Mouse (Mus musculus) 3134 (cell line): ENCODE results near the gene Lhfpl4.

ENCODE experiments used
- DNase-seq: peaks from one replicate; pipeline ENCODE4 v3.0.0-alpha.2; 2011; ENCODE audit warnings: low spot score; ENCODE audit not compliant: insufficient read length; ENCODE audit errors: extremely low read depth

The Lhfpl4 gene

DNA sequence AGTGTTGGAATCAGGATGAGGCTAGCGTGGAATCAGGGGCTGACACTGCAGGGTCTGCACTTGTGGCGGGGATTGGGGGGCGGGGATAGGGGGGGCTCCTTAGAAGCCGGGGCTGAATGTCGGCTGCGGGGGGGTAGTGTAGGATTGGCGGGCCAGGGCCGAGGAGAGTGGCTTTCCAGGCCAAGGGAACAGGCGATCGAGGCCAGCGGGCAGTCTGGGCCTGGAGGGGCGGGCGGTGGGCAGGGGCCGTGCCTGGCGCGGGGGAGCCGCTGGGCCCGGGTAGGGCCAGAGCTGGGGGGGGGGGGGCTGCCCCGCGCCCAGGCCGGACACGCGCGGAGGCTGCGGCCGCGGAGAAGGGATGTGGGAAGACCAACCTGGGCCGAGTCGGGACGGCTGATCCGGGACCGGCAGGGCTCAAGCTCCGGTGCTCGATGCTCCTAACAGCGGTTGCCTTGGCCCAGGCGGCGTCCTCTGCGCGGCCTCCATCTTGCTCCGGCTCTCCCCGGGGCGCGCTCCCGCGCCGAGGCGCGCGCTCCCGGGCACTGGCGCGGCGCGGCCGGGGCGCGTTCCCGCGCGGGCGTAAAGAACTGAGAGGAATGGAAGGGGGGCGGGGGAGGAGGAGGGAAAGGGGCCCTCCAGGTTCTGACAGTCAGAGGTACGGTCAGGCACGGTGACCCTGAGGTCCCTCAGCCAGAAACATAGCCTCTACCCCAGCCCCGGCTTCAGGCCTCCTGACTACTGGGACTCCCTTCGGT lies at the start of gene Lhfpl4:
TSS of gene Lhfpl4 (minus strand) at position 544 of the 755 bp plus-strand sequence.
- no peak for DNase-seq

DNA sequence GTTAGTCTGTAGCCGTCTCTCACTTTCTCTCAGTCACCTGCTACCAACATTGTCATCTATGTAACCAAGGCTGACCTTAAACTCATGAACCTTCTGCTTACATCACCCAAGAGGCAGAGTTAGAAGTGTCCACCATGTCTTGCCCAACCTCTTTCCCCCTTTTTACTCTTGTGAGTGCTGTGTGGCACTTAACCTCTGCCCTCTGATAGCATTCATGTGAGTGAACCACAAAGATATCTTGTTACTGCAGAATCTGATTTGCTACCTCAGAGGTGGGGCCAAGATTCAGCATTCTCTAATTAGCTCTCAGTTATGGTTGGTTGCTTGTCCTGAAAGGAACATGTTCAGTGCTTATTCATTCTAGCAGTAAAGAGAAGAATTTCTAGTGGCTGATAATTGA lies 47.6 kb upstream of the Lhfpl4 start:
- DNase-seq, result no peak

DNA sequence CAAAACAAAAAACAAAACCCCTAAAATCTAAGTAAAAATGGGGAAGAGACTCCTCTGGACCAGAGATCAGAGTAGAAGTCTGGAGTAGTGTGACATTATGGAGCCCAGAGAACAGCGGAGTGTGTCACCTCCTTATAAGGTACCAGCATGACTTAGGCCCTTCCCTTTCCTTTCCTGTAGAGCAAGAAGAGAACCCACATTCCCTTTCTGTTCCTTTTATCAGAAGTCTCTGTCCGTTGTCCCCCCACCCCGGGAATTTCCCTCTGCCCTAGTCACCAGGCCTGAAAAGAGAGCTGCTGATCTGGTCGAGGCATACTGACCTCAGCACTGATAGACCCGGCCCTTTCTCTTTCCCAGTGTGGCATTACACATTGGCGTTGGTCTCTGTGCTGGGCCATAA lies 43.3 kb upstream of the Lhfpl4 start:
- no peak for DNase-seq

DNA sequence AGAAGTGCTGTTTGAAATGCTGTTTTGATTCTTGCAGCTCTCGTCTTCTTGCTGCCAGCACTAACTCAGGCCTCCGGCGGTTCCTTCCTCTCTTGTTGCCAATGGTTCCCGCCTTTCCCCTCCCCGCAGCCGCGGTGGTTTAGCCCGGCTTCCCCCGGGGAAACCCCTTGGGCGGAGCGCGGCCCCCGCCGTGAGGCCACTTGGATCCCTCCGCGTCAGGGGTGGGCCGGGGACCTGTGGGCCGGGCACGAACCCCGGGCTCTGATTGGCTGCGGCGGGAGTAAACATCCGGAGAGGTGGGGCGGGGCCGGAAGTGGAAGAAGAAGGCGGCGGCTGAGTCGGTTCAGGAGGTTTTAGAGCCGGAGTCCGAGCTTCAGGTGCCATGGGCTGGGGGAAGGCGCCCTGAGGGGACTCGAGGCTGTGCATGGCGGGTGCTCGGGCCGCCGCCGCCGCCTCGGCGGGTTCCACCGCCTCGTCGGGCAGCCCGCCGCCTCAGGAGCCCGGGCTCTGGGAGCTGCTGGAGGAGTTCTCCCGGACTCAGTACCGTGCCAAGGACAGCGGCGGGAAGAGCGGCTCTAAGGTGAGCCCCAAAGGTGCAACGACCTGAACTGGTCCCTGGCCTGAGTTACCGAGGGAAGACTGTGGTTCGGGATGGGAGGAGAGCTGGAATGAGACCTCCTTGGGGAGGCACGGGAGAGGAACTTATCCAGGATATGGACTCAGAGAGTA lies 42.5 kb upstream of the Lhfpl4 start, which contains the start of gene Mtmr14:
TSS of gene Mtmr14 (plus strand) at position 302 of the 729 bp plus-strand sequence.
- peak; percentile 99 for DNase-seq

DNA sequence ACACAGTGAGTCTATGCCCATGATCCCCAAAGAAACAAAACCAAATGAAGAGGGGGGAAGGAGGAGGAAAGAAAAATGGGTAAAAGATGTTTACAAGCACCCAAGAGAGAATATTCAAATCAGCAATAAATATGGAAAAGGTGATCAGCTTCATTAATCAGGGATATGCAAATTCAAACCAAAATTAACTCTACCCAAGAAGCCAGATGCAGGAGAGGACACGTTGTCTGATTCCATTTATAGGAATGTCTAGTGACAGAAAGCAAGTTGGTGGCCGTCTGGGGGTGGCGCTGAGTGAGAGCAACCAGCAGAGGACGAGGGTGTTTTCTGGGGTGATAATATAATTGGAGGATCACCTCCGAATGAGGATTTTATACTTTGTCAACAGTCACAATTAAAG lies 40.0 kb upstream of the Lhfpl4 start:
- DNase-seq, result no peak

DNA sequence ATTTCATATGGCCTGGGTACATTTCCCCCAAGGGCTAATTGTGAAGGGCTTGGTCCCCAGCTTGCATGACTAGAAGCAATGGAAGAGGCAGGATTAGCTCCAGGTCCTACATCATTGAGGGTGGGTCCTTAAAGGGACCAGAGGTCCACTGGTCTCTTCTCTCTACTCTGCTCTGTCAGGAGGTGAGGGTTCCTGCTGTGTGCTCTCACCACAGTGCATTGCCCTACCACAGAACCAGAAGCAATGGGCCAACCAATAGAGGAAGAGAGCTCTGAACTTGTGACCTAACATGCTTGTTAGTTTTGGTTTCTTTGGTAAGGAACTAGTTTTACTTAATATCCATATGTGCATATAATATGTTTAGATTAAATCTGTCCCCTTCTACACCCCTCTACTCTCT lies 31.5 kb upstream of the Lhfpl4 start:
- no peak for DNase-seq

DNA sequence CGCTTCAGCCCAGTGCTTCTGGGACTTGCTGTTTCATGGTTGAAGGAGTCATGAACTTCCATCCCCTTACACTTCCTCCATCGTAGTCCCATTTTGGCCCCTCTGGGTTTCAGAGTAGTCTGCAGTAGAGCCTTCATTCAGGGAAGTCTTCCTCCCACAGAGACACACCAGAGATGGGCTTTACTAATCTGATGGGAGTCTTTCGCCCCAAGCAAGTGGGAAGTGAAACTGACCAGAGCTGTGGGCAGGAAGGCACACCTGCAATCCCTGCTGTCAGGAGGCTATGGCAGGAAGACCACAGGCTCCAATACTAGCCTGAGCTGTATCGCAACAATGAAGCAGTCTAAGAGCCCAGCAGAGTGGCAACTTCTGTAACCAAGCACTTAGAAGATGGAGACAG lies 30.6 kb upstream of the Lhfpl4 start:
- DNase-seq, result no peak

DNA sequence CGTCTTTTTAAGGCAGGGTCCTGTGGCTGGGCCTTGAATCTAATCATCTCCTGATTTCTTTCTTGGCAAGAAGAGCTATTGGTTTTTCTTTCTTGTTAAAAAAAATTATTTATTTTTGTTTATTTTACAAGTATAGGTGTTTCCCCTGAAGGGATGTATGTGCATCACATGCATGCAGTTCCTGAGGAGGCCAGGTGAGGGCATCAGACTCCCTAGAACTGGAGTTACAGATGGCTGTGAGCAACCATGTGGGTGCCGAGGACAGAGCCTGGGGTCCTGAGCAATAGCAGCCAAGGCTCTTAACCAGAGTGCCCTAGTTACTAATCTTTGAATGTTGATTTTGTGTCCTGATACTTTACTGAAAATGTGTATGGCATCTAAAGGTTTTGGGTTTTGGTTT lies 21.1 kb upstream of the Lhfpl4 start:
- DNase-seq, result no peak

DNA sequence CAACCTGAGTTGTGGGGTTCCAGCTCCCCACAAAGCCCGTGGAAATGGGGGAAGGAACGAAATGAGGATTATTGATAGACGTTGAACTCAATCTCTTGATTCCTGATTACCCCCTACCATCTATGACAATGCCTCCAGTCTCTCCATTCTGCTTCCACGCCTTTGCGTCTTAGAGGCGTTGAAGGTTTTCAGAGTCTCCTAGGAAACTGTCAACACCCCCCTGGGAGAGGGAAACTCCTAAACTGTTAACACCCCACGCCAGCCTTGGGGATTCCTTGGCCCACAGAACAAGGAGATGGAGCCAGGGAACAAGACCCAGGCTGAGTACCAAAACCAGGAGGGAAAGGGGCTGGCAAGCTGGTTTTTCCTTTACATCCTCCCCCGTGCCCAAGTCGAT lies 410 bp upstream of the Lhfpl4 start:
- DNase-seq, result no peak

DNA sequence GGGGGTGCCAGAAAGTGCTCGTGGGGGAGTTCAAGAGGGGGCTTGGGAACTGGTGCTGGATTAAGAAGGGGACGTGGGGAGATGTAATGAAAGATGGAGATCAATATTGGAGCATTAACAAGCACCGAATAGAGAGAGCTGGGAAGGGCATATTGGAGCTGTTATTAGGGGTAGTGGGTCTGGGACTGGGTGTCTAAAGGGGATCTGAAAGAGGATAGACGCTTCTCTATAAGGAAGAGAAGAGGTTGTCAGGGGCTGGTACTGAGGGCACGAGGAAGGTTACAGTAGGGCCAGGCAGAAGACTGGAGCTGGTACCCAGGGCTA lies 705 bp downstream of the Lhfpl4 start:
- DNase-seq, result no peak

DNA sequence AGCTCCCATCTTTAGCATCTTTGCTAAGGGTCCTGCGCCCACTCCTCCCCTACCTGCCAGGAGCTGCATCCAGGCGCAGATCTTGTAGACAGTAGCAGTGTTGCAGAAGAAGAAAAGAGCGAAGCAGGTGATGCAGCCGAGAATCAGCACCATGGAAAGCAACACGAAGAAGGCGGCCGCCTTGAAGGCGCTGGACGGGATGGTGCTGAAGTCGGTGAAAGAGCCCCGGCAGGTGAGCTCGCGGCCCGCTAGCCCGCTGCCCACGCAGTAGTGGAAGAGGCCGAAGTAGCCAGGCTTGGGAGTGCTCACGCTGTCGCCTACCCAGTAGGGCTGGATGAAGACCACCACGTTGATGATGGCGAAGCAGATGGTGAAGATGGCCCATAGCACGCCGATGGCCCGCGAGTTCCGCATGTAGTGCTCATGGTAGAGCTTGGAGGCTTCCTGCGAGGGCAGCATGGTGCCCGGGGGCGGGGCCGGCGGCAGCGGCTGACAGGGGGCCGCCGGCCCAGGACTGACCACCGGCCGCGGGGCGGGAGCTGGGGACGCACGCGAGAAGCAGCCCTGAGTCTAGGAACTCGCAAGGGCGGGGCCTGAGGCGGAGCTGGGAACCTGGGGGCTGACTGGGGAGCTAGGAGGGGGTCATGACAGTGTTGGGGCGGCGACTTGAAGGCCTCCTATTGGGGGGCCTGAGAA lies 1.3 kb downstream of the Lhfpl4 start:
- no peak for DNase-seq

DNA sequence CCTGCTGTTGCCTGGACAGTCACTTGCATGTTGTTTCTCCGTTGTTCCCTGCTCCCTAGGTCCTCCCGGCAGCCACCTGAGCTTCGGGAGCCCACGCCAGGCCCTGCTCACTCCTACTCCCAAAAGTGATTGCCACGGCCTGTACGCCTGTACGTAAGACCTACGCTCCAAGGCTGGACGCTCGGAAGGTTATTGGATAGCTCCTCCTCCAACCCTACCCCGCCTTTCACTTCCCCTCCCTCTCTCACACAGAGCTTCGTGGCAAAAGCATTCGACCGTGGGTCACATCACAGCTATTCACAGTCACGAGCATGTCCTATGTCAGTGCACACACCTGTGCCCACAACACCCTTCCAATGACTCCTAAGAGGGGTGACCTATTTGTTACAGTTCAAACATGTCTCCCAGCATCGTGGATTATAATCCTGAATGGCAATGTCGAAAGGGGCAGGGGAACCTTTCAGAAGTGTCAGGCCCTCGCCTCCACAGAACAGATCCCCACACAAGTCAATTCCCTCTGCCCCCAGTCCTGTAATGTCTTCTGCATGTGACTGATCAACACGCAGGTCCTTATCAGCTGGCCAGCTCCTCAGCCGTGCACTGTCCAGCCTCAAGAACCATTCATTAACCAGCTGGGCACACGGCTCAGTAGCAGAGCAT lies 10.2 kb downstream of the Lhfpl4 start:
- no peak for DNase-seq

DNA sequence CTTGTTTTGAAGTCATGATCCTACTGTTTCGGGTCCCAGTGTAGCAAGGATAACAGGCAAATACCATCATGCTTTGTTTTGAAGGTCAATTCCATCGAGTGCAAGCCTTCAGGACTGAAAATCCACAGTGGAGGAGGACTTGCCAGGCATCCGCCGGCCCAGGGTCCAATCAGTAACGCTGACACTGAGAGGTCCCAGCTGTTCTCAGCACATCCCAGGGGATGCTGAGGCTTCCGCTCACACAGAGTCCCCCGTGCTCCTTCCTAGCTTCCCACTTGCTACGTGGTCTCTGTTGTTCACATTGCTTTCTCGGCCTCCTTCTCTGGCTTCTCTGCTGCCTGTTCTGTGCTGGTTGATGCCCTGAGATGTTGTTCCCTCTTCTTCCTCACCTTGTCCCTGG lies 11.0 kb downstream of the Lhfpl4 start:
- DNase-seq, result no peak

DNA sequence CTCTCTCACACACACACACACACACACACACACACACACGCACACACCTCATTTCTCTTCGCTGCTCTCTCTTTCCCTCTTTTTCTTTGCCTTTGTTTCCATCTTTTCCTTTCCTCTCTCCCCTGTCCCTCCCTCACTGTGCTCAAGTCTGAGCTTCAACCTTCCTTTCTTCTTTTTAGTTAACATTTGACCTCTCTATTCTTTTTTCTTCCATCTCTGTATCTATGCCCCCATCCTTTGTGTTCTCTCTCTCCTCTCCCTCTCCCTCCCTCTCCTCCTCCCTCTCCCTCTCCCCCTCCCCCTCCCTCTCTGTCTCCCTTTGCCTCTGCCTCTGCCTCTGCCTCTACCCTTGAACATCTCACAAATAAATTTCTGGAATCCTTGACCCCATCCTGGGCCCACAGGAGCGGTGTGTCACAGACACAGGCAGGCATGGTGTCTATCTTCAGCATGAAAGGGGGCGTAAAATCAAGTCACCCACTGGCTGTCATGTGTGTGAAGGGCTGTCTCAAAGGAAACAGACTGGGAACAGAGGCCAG lies 15.9 kb downstream of the Lhfpl4 start:
- DNase-seq, result no peak

DNA sequence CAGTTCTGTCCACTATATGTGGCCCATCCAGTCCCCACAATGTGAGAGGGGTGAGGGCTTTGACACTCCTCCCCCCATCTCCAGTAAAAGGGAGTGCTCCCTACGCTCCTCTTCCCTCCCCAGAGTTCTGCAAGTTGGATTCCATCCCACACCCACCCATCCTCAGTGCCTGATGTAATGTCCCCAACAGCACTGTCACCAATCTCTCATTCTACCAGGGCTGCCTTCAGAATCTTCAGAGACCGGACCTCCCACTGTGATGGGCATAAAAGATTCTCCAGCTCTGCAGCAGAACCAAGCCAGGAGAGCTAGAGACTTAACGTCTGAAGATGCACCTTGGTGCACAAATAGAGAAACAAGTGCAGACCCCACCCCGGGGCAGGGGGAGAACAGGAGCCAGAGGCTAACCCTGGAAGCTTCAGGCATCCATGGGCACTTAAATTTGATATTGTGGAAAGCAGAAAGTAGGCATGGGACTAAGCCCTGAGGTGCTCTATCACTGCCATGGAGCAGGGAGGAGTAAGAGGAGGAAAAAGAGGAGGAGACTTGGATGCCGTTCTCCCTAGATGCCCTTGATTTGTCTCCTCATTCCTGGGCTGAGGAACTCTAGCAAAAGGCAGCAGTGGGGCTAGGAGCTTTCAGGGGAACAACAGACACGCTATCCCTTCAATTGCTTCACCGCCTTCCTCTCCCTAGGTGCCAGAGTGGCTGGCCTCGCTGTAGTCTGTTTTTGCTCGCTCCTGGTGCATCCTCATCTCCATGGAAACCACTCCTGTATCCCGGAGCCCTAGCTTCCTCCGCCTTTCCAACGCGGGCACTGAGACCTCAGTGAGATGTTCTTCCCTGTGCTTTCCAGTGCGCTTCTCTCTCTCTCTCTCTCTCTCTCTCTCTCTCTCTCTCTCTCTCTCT lies 16.6 kb downstream of the Lhfpl4 start:
- DNase-seq, result no peak

DNA sequence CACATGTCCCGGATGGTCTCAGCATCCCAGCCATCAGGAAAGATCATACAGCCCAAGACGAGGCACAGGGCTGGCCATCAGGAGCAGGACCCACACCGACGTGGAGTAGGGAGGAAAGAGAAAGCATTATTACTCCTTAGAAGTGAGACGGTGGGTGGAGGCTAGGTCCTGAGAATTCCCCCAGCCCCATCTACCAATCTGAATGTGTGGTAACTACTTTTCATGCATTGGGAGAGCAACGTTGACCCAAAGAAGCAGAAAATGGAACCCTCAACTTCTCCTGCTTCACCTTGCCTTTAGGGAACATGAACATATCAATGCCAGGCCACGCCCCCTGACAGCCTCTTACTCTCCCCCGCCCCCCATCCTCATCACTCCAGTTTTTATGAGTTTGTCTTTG lies 18.6 kb downstream of the Lhfpl4 start:
- DNase-seq, result no peak

DNA sequence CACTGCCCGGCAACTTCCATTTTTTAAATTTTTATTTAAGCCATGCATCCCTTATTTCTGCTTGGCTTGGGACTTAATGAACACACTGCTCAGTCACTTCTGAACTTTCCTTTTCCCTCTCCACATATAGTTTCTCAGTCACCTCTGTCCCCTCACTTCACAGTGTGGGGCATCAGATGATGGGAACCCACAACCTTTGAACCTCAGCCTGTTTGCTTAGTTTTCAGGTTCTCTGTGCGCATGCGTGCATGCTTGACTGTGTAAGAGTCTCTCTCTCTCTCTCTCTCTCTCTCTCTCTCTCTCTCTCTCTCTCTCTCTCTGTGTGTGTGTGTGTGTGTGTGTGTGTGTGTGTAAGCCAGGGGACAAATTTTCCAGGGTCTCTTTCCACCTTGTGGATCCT lies 19.7 kb downstream of the Lhfpl4 start:
- no peak for DNase-seq

DNA sequence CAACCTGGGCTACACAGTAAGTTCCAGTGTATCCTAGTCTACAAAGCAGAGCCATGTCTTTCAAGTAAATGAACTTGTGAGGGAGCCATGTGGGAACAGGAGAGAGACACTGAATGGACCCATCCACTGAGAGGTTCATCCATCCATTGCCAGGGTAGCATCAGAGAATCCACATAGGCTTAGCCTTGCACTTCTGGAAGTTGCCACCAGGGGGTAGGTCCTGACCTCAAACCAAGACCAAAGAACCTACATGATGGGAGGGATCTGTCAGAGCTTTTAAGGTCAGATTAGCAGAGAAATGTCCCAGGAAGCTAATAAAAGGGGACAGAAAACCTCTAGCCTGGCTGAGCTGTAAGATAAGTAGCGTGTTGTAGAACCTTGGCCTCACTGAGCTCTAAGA lies 22.6 kb downstream of the Lhfpl4 start:
- peak; percentile 37 for DNase-seq

DNA sequence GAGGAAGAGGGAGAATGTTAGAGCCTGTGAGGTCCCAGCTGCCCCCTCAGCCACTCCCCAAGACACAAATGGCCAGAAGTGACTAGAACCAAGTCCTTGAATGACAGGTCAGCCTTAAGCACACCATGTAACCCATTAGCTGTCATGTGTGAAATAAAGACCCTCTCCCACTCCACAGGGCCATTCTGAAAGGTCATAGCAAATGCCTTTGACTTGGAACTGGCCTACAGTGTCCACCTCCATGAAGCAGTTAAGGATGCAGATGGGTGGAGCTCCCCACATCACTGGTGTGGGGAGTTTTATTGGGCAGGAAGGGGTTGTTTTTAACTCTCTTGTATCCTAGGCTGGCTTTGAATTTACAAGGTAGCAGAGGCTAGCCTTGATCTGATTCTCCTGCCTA lies 23.2 kb downstream of the Lhfpl4 start:
- no peak for DNase-seq

DNA sequence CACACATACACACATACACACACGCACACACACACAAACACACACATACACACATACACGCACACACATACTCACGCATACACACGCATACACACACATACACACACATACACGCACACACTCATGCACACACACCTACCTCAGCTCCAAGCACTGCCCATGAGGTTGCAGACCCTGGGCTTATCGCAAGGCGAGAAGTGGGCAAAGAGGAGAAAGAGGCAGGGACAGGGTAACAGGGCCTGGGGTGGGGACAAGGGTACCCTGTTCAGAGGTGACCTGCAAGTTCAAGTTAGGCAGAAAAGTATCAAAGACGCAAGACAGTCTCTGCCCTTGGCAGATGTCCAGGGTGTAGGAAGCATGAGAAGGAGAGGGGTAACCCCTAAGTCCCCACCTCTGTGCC lies 24.5 kb downstream of the Lhfpl4 start:
- DNase-seq, result no peak
